Mouse (Mus musculus) brain, adult 2 months (tissue): ENCODE measurements around the gene 4930402K13Rik.
"Not testable (repeated sequence)": the region's sequence is repeated elsewhere in the genome, so short reads cannot be mapped to it uniquely, and the experiment has no call there.

Experiments used
- DNase-seq: peaks from one replicate; pipeline ENCODE4 v3.0.0; 2011; ENCODE audit warnings: low read depth, low spot score

The 4930402K13Rik gene

GRCm38 (mm10) chrX:9104262-9104661 lies at the start of gene 4930402K13Rik:
Gene 4930402K13Rik, plus strand, starts transcription at chrX:9104562.
- no peak for DNase-seq

DNA sequence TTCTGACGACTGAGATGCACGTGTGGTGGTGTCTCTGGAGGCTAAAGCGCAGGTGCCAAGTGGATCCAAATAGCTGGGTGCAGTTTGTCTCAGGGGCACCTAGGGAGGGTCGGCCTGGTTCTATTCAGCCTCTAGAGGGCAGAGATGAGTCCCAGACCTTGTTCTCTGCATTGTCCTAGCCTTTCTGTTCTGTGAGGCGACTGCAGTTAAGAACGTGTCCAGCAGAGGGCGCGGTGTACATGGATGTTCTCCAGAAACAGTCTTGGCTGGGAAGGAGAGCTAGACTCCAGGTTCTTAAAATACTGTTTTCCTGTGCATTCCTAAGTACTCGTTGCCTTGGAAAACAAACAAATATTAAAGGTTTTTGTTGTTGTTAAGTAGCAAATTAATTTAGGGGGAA lies 43.4 kb upstream of the 4930402K13Rik start:
- DNase-seq, result peak; percentile 22

- no peak for DNase-seq
These were observed 42.3 kb upstream of the 4930402K13Rik start for GRCm38 (mm10) chrX:9062101-9062500.

GRCm38 (mm10) chrX:9062715-9063114 lies 41.6 kb upstream of the 4930402K13Rik start, which contains the start of gene Fthl17f:
Gene Fthl17f, plus strand, starts transcription at chrX:9063015.
- DNase-seq, result not testable (repeated sequence)

GRCm38 (mm10) chrX:9077699-9078098 lies 26.7 kb upstream of the 4930402K13Rik start:
- peak; percentile 30 for DNase-seq

- not testable (repeated sequence) for DNase-seq
These were observed 9.3 kb upstream of the 4930402K13Rik start for GRCm38 (mm10) chrX:9095066-9095465.

DNA sequence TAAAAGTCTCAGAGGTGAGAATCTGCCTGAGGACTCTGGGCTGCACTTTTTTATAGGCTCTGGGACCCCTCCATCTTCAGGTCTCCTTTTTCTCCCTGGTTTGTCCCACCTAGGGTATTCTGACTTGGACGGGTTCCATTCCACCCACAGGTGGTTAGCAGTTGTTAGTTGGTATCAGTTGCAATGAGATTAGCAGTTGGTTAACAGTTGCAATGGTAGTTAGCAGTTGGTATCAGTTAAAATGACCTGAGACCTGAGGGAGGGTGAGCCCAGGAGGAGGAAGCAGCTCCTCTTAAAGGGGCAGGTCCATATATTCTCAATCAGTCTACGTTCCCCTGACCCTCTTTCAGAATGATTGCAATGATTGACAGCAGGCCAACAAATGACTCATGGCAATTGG lies 6.0 kb downstream of the 4930402K13Rik start:
- no peak for DNase-seq

GRCm38 (mm10) chrX:9124928-9125327 lies 20.6 kb downstream of the 4930402K13Rik start:
- DNase-seq, result no peak

GRCm38 (mm10) chrX:9128317-9128831 lies 24.0 kb downstream of the 4930402K13Rik start:
- DNase-seq, result peak; percentile 72

- DNase-seq, result peak; percentile 37
These were observed 35.1 kb downstream of the 4930402K13Rik start for GRCm38 (mm10) chrX:9139290-9139948.

DNA sequence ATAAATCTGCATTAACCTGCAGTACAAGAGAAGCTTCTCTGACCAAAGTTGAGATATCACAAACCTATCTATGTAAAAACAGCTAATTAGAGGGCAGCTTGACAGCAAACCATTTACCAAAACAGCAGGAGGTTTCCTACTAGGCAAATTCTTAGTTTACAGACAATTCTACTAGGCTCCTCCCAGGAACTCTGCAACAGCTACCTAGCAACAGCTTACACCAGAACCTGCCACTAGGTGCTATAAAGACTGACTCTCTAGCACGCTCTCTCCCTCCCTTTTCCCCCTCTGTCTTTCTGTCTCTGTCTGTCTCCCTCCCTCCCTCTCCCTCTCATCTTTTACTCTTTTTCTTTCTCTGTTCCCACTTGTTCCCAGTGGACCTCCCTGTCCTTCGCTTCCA lies 38.3 kb downstream of the 4930402K13Rik start:
- peak; percentile 4 for DNase-seq
